ENCODE assay signal across 8 mouse cellular contexts in the genomic region with DNA sequence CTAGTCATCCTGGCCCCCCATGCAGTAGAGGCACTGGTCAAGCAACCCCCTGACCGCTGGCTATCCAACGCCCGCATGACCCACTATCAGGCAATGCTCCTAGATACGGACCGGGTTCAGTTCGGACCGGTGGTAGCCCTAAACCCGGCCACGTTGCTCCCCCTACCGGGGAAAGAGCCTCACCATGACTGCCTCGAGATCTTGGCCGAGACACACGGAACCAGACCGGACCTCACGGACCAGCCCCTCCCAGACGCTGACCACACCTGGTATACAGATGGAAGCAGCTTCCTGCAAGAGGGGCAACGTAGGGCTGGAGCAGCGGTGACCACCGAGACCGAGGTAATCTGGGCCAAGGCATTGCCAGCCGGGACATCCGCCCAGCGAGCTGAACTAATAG.
DNase-seq lines count a peak whose midpoint lies in the region.
"Not testable (repeated sequence)": the region's sequence is repeated elsewhere in the genome, so short reads cannot be mapped to it uniquely, and the experiment has no call there.

No protein-coding gene starts in this region.

- intact Hi-C loops in left cerebral cortex, postnatal 4 days (cut with DNase I): not testable (repeated sequence)

- DNase-seq in ES-CJ7 (ENCODE audit: low read depth, low spot score): peak; percentile 20
- DNase-seq in adrenal gland, postnatal 10 days: peak; percentile 46
- DNase-seq in cerebellum, postnatal 10 days: peak; percentile 18 to 28
- peak; percentile 15 to 46 for DNase-seq in heart, adult 18-20 months
- DNase-seq in kidney, adult 8-10 months: peak; percentile 25 to 46
- DNase-seq in left cerebral cortex, postnatal 4 days: peak; percentile 3
- DNase-seq in ovary, postnatal 36 days (ENCODE audit: low spot score): peak; percentile 11
- peak; percentile 5 for DNase-seq in thymus, postnatal 25 days

Comparison
In these comparisons a context has a peak if more than half of its experiments do, and no peak if none do; other contexts are left out.
1. Peak in every context shown above with its lines: DNase-seq.